Mouse (Mus musculus): ENCODE results near the gene Ift88.

DNA sequence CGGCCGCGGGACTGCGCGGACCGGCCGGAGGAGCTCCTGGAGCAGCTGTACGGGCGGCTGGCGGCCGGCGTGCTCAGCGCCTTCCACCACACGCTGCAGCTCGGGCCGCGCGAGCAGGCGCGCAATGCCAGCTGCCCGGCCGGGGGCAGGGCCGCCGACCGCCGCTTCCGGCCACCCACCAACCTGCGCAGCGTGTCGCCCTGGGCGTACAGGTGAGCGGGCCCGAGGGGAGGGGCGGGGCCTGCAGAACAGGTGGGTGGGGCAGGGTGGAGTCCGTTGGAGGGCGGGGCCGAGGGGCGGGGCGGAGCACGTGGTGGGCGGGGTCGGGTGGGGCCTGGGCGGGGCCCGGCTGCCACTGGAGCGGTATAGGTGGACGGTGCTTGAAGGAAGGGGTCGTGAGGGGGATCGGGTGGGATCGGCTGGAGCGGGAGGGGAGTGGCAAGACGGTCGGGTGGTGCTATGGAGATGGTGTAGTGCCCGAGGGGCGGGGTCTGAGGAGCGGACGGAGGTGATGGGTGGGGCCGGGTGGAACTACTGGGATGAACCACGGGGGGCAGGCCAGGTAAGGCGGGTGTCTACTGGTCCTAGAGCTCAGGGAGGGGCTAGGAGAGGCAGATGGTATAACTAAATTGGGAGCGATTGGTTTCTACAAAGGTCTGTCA is 101.7 kb downstream of the Ift88 start:
- TF ChIP-seq POLR2A (IDR thresholded peaks at IDR 0.05; ENCODE audit: insufficient read depth, low read length) (peak; percentile 26), CTCF (IDR thresholded peaks at IDR 0.05; ENCODE audit: low read depth, low read length) (no peak), EP300 (IDR thresholded peaks at IDR 0.05; ENCODE audit: insufficient read depth, low read depth, low read length) (0 out of 2 replicates have a peak, but pooled peaks have one; percentile 53)

All from ES-Bruce4 (cell line).